Mouse (Mus musculus) bone marrow macrophage, adult 2 months (primary cell): ENCODE results near the gene A030005K14Rik.

Experiments used
- CTCF ChIP-seq: IDR thresholded peaks from 2 replicates; pipeline ENCODE4 v1.5.1; 2012; ENCODE audit warnings: low read depth, mild to moderate bottlenecking, low read length, moderate library complexity
- POLR2A ChIP-seq: IDR thresholded peaks from 2 replicates; pipeline ENCODE4 v1.6.1; 2012; ENCODE audit warnings: mild to moderate bottlenecking, low read depth, low read length, borderline replicate concordance

DNA sequence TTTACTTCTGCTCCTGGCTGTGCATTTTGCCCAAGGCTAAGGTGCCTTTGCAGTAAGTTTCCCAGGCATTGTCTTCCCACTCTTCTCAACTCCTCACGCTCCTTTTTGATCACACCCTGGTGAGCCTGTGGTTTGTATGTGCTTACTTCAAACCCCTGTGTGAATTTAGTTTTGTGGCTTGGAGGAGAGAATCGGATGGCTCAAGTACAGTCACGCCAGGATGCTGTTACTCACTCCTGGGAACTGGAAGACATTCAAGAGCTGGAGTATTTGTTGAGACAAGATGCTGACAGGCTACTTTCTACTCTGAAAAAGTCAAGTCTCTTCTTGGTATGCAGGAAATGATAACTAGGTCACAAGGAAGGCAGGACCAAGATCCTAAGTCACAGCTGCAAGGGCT lies 32.1 kb upstream of the A030005K14Rik start:
- TF ChIP-seq POLR2A = no peak
- no peak for TF ChIP-seq CTCF
